17 mouse cellular contexts compared by ENCODE assay signal in genomic region chr2:118766041-118767033, GRCm38 (mm10). TPM values are rescaled to one million over a fixed set of nuclear protein-coding genes. Genes with fewer than 3 reads are reported as not detected.
DNase-seq lines count a peak whose midpoint lies in the region; ATAC-seq and TF ChIP-seq lines count a peak whose summit lies in the region.
"Had no signal": no experiment of that assay in that cellular context is flagged by ENCODE, and none has a peak within 500 bp of the region (broad histone marks: within the 10 kb centered on the region; RNA-seq: fewer than 3 reads in every experiment).

No protein-coding gene starts in this region.

- TF ChIP-seq POLR2A in ES-Bruce4 (IDR thresholded peaks at IDR 0.05; ENCODE audit: insufficient read depth, low read length) (no peak), myocyte (IDR thresholded peaks at IDR 0.05; ENCODE audit: insufficient read length, low read depth) (no peak)

- peak; percentile 11; the same call in 1 of the 2 replicates for ATAC-seq in granulocyte monocyte progenitor cell, adult 5-6 weeks (replicated peaks; ENCODE audit: poor library complexity, severe bottlenecking)
- ATAC-seq in forebrain, embryonic 14.5 days, result no peak
- ATAC-seq: midbrain, embryonic 15.5 days had no signal

- no peak for DNase-seq in layer of hippocampus, adult 2 months (ENCODE audit: low spot score in 2 of 2)
- DNase-seq in layer of hippocampus, postnatal 25 days (ENCODE audit: extremely low spot score in 1 of 2, low spot score in 1 of 2), result no peak
- DNase-seq in forebrain, embryonic 14.5 days (ENCODE audit: low spot score), result no peak
- no peak for DNase-seq in layer of hippocampus, postnatal 36 days
- DNase-seq: adrenal gland, postnatal 10 days; embryo, embryonic 11 days; kidney, postnatal 14 days had no signal

- H3K27ac ChIP-seq in layer of hippocampus, adult 2 months, result no peak overlapping the region
- no peak overlapping the region for H3K27ac ChIP-seq in ES-Bruce4 (ENCODE audit: insufficient read depth, low read length)
- no peak overlapping the region for H3K27ac ChIP-seq in forebrain, embryonic 14.5 days (ENCODE audit: low read depth, low read length)
- H3K27ac ChIP-seq: hindbrain, embryonic 13.5 days; left cerebral cortex, adult 2 months; lung, embryonic 15.5 days; midbrain, embryonic 15.5 days had no signal

- peak overlapping the region; percentile 63 for H3K4me2 ChIP-seq in myocyte (ENCODE audit: low read depth)
- H3K4me2 ChIP-seq in forebrain, embryonic 14.5 days (ENCODE audit: low read length), result no peak overlapping the region
- H3K4me2 ChIP-seq: heart, embryonic 12.5 days; hindbrain, embryonic 13.5 days; lung, embryonic 15.5 days; midbrain, embryonic 15.5 days had no signal

- H3ac ChIP-seq in myocyte (ENCODE audit: control insufficient read depth, insufficient read length), result no peak overlapping the region

- peak; percentile 19; the same call in 1 of the 2 replicates for TF ChIP-seq CTCF in layer of hippocampus, adult 2 months (conservative IDR thresholded peaks at IDR 0.05)
- peak; percentile 9 for TF ChIP-seq CTCF in ES-Bruce4 (IDR thresholded peaks at IDR 0.05; ENCODE audit: low read depth, low read length)

- H3K27me3 ChIP-seq in ES-Bruce4 (ENCODE audit: control insufficient read depth, insufficient read depth, low read length, poor library complexity, severe bottlenecking) (no peaks in the 10 kb centered on the region), myocyte (ENCODE audit: control insufficient read depth, insufficient read depth, insufficient read length) (no peaks in the 10 kb centered on the region)
- no peaks in the 10 kb centered on the region for H3K27me3 ChIP-seq in forebrain, embryonic 14.5 days (replicated peaks; ENCODE audit: control insufficient read depth, insufficient read depth, low read length)
- H3K27me3 ChIP-seq: heart, embryonic 12.5 days; lung, embryonic 15.5 days; midbrain, embryonic 15.5 days had no signal

- H3K9ac ChIP-seq in ES-Bruce4 (ENCODE audit: low read depth, poor library complexity, severe bottlenecking), result no peak overlapping the region
- H3K9ac ChIP-seq in forebrain, embryonic 14.5 days (ENCODE audit: low read length), result no peak overlapping the region
- H3K9ac ChIP-seq: heart, embryonic 12.5 days; hindbrain, embryonic 13.5 days; lung, embryonic 15.5 days; midbrain, embryonic 15.5 days had no signal

- WGBS in forebrain, embryonic 14.5 days, result 75% methylated on average over 10 of the region's 10 CpGs

- H3K4me1 ChIP-seq in ES-Bruce4 (ENCODE audit: control insufficient read depth, insufficient read depth, low read length), result no peaks in the 10 kb centered on the region
- H3K4me1 ChIP-seq in forebrain, embryonic 14.5 days (ENCODE audit: control insufficient read depth, insufficient read depth, low read length), result peaks cover 18% of the 10 kb centered on the region

- TF ChIP-seq EP300 in ES-Bruce4 (IDR thresholded peaks at IDR 0.05; ENCODE audit: insufficient read depth, low read depth, low read length), result no peak

- H3K36me3 ChIP-seq in ES-Bruce4 (ENCODE audit: control insufficient read depth, insufficient read depth, low read length, poor library complexity, severe bottlenecking) (no peaks in the 10 kb centered on the region), myocyte (ENCODE audit: control insufficient read depth, insufficient read depth) (no peaks in the 10 kb centered on the region)
- H3K36me3 ChIP-seq in forebrain, embryonic 14.5 days (ENCODE audit: control insufficient read depth, insufficient read depth, low read length), result no peaks in the 10 kb centered on the region
- H3K36me3 ChIP-seq: heart, embryonic 12.5 days; hindbrain, embryonic 13.5 days; lung, embryonic 15.5 days; midbrain, embryonic 15.5 days had no signal

- no peak overlapping the region for H3K4me3 ChIP-seq in layer of hippocampus, adult 2 months
- H3K4me3 ChIP-seq in ES-Bruce4 (ENCODE audit: low read depth, low read length), result no peak overlapping the region
- H3K4me3 ChIP-seq in myocyte, result no peak overlapping the region
- H3K4me3 ChIP-seq in forebrain, embryonic 14.5 days (ENCODE audit: low read depth, low read length), result no peak overlapping the region
- H3K4me3 ChIP-seq: heart, embryonic 12.5 days; hindbrain, embryonic 13.5 days; left cerebral cortex, adult 2 months; lung, embryonic 15.5 days; midbrain, embryonic 15.5 days had no signal

- H3K79me2 ChIP-seq in myocyte (ENCODE audit: control insufficient read depth, insufficient read depth), result no peaks in the 10 kb centered on the region

- H3K9me3 ChIP-seq in ES-Bruce4 (replicated peaks; ENCODE audit: control insufficient read depth, insufficient read depth, low read length, poor library complexity, severe bottlenecking), result no peaks in the 10 kb centered on the region
- H3K9me3 ChIP-seq in forebrain, embryonic 14.5 days (replicated peaks; ENCODE audit: control insufficient read depth, low read length), result no peaks in the 10 kb centered on the region
- H3K9me3 ChIP-seq: heart, embryonic 12.5 days; hindbrain, embryonic 13.5 days; lung, embryonic 15.5 days; midbrain, embryonic 15.5 days had no signal

TF ChIP-seq in myocyte, 11 proteins besides CTCF, POLR2A, EP300 and RAD21 (continues in another document):
- TF ChIP-seq REST (IDR thresholded peaks at IDR 0.05; ENCODE audit: insufficient read depth, insufficient read length), result no peak
- TF ChIP-seq CEBPB (IDR thresholded peaks at IDR 0.05; ENCODE audit: insufficient read depth, poor library complexity, severe bottlenecking), result no peak
- no peak for TF ChIP-seq SRF (IDR thresholded peaks at IDR 0.05; ENCODE audit: control insufficient read depth, insufficient read length, low read depth)
- peak in 1 of 3 experiments; percentile 32 for TF ChIP-seq MYOG (IDR thresholded peaks at IDR 0.05; ENCODE audit: control insufficient read depth in 1 of 3, insufficient read depth in 1 of 3, insufficient read length in 2 of 3, low read depth in 2 of 3)
- no peak for TF ChIP-seq E2F4 (IDR thresholded peaks at IDR 0.05; ENCODE audit: insufficient read depth)
- peak; percentile 78 for TF ChIP-seq TCF12 (IDR thresholded peaks at IDR 0.05; ENCODE audit: insufficient read depth, poor library complexity, severe bottlenecking)
- TF ChIP-seq POLR2AphosphoS2 (IDR thresholded peaks at IDR 0.05; ENCODE audit: insufficient read length, low read depth), result no peak
- no peak for TF ChIP-seq USF1 (IDR thresholded peaks at IDR 0.05; ENCODE audit: low read depth)
- peak; percentile 41 for TF ChIP-seq TCF3 (IDR thresholded peaks at IDR 0.05; ENCODE audit: insufficient read length, low read depth)
- peak; percentile 91 to 98 (median 97) for TF ChIP-seq MYOD1 (IDR thresholded peaks at IDR 0.05; ENCODE audit: control insufficient read depth in 1 of 3, insufficient read length in 2 of 3, low read depth in 2 of 3)

RNA-seq across cellular contexts. Expression of gene Ccdc9b, which starts 3.9 kb away (rescaled TPM):
- 1 to 10 TPM; 7.6 to 9.6 TPM for total RNA-seq in layer of hippocampus, adult 2 months (2021)
- total RNA-seq in layer of hippocampus, postnatal 25 days (2021), result 1 to 10 TPM; 4.9 to 6.7 TPM
- polyA plus RNA-seq in ES-Bruce4 (2011; ENCODE audit: insufficient read depth, insufficient read length, low read depth, missing spikeins), result 0.38 and 0.51 TPM in 2 replicates
- 0.92 and 2.3 TPM in 2 replicates for total RNA-seq in granulocyte monocyte progenitor cell, adult 5-6 weeks (2014; fragmentation: Nextera tagmentation)
- 0.26 and 0.82 TPM in 2 replicates for total RNA-seq in granulocyte monocyte progenitor cell, adult 5-6 weeks (2017)
- polyA plus RNA-seq in myocyte (2012; fragmentation: generic; extraction: Trizol), result 9.0 TPM
- 1.0 and 1.2 TPM in 2 replicates for polyA plus RNA-seq in forebrain, embryonic 14.5 days (2014; fragmentation: Nextera tagmentation; extraction: Ambion mirVana)
- 1 to 10 TPM; 6.4 to 6.5 TPM for total RNA-seq in layer of hippocampus, postnatal 36 days (2021)

RNA-seq across cellular contexts. Expression of gene Phgr1, which starts 6.2 kb away (rescaled TPM):
- total RNA-seq in layer of hippocampus, adult 2 months (2021), result not detected
- not detected for total RNA-seq in layer of hippocampus, postnatal 25 days (2021)
- polyA plus RNA-seq in ES-Bruce4 (2011; ENCODE audit: insufficient read depth, insufficient read length, low read depth, missing spikeins), result not detected in 2 replicates
- not detected in 2 replicates for total RNA-seq in granulocyte monocyte progenitor cell, adult 5-6 weeks (2014; fragmentation: Nextera tagmentation)
- not detected in 2 replicates for total RNA-seq in granulocyte monocyte progenitor cell, adult 5-6 weeks (2017)
- not detected for polyA plus RNA-seq in myocyte (2012; fragmentation: generic; extraction: Trizol)
- not detected in 2 replicates for polyA plus RNA-seq in forebrain, embryonic 14.5 days (2014; fragmentation: Nextera tagmentation; extraction: Ambion mirVana)
- not detected for total RNA-seq in layer of hippocampus, postnatal 36 days (2021)
- total RNA-seq: adrenal gland, postnatal 10 days; left cerebral cortex, adult 2 months had no signal
- polyA plus RNA-seq: heart, embryonic 12.5 days; hindbrain, embryonic 13.5 days; lung, embryonic 15.5 days; midbrain, embryonic 15.5 days; neural tube, embryonic 14.5 days; urinary bladder, adult 2 months had no signal

RNA-seq across cellular contexts. Expression of gene Disp2, which starts 13.2 kb away (rescaled TPM):
- total RNA-seq in layer of hippocampus, adult 2 months (2021), result 100 to 1,000 TPM; 263 to 273 TPM
- total RNA-seq in layer of hippocampus, postnatal 25 days (2021), result 100 to 1,000 TPM; 255 to 263 TPM
- not detected in 2 replicates for polyA plus RNA-seq in ES-Bruce4 (2011; ENCODE audit: insufficient read depth, insufficient read length, low read depth, missing spikeins)
- not detected in 2 replicates for total RNA-seq in granulocyte monocyte progenitor cell, adult 5-6 weeks (2014; fragmentation: Nextera tagmentation)
- not detected in 2 replicates for total RNA-seq in granulocyte monocyte progenitor cell, adult 5-6 weeks (2017)
- polyA plus RNA-seq in myocyte (2012; fragmentation: generic; extraction: Trizol), result 0.06 TPM
- polyA plus RNA-seq in forebrain, embryonic 14.5 days (2014; fragmentation: Nextera tagmentation; extraction: Ambion mirVana), result 18.0 and 24.5 TPM in 2 replicates
- total RNA-seq in layer of hippocampus, postnatal 36 days (2021), result 100 to 1,000 TPM; 267 to 273 TPM

RNA-seq across cellular contexts. Expression of gene Inafm2, which starts 20.8 kb away (rescaled TPM):
- 10 to 100 TPM; 62.1 to 66.7 TPM for total RNA-seq in layer of hippocampus, adult 2 months (2021)
- total RNA-seq in layer of hippocampus, postnatal 25 days (2021), result 10 to 100 TPM; 58.3 to 64.5 TPM
- 3.6 and 3.8 TPM in 2 replicates for polyA plus RNA-seq in ES-Bruce4 (2011; ENCODE audit: insufficient read depth, insufficient read length, low read depth, missing spikeins)
- total RNA-seq in granulocyte monocyte progenitor cell, adult 5-6 weeks (2014; fragmentation: Nextera tagmentation), result 27.9 and 30.3 TPM in 2 replicates
- 15.0 and 24.8 TPM in 2 replicates for total RNA-seq in granulocyte monocyte progenitor cell, adult 5-6 weeks (2017)
- polyA plus RNA-seq in myocyte (2012; fragmentation: generic; extraction: Trizol), result 10.5 TPM
- 32.1 and 33.7 TPM in 2 replicates for polyA plus RNA-seq in forebrain, embryonic 14.5 days (2014; fragmentation: Nextera tagmentation; extraction: Ambion mirVana)
- total RNA-seq in layer of hippocampus, postnatal 36 days (2021), result 10 to 100 TPM; 64.8 to 66.9 TPM

RNA-seq across cellular contexts. Expression of gene Plcb2, which starts 38.1 kb away (rescaled TPM):
- total RNA-seq in layer of hippocampus, adult 2 months (2021), result 1 to 10 TPM; 2.3 to 2.6 TPM
- total RNA-seq in layer of hippocampus, postnatal 25 days (2021), result 1 to 10 TPM; 2.0 to 2.4 TPM
- polyA plus RNA-seq in ES-Bruce4 (2011; ENCODE audit: insufficient read depth, insufficient read length, low read depth, missing spikeins), result not detected in 2 replicates
- 99.1 and 108 TPM in 2 replicates for total RNA-seq in granulocyte monocyte progenitor cell, adult 5-6 weeks (2014; fragmentation: Nextera tagmentation)
- 54.3 and 70.7 TPM in 2 replicates for total RNA-seq in granulocyte monocyte progenitor cell, adult 5-6 weeks (2017)
- polyA plus RNA-seq in myocyte (2012; fragmentation: generic; extraction: Trizol), result not detected
- 0.48 and 0.57 TPM in 2 replicates for polyA plus RNA-seq in forebrain, embryonic 14.5 days (2014; fragmentation: Nextera tagmentation; extraction: Ambion mirVana)
- 1 to 10 TPM; 2.3 to 2.5 TPM for total RNA-seq in layer of hippocampus, postnatal 36 days (2021)

Comparison
In these comparisons a context has a peak if more than half of its experiments do, and no peak if none do; other contexts are left out.
1. RNA of gene Disp2, which starts 13.2 kb away (total RNA-seq): 267 to 273 TPM in layer of hippocampus, postnatal 36 days, 263 to 273 TPM in layer of hippocampus, adult 2 months and 255 to 263 TPM in layer of hippocampus, postnatal 25 days; not detected in granulocyte monocyte progenitor cell, adult 5-6 weeks; every median in the first group is over 100 times any median in the second.